Mouse (Mus musculus) Patski (cell line): ENCODE measurements at regions not wholly inside any gene's neighbourhood (a gene's known extent, or its start where the extent isn't known, plus 50 kb on each side); places are given as distances from the start of the nearest gene placed in this dataset.

Source experiments
- ATAC-seq: fragments of 100-300 bp; one replicate; pipeline ENCODE4 v1.8.0; 2021
- CTCF ChIA-PET: fragments of 350-600 bp; sonication (Branson Sonifier 250); formaldehyde crosslinking; loops from one replicate; lab custom pipeline; 2022; ENCODE audit warnings: inconsistent platforms; lab: Charles Lee
- POLR2A ChIA-PET: fragments of 350-600 bp; sonication (Branson Sonifier 250); formaldehyde crosslinking; loops from one replicate; lab custom pipeline; 2022; ENCODE audit warnings: antibody characterized with exemption, inconsistent platforms; lab: Charles Lee
- DNase-seq: peaks from one replicate; pipeline ENCODE4 v3.0.0-alpha.2; 2011; ENCODE audit warnings: low read depth, low spot score
- H3K27me3 ChIP-seq: fragments of 371-371 bp; one replicate; pipeline ENCODE4 v1.5.1; 2021
- CTCF ChIP-seq: fragments of 100-300 bp; IDR thresholded peaks from one replicate; pipeline ENCODE4 v1.5.1; 2021
- in situ Hi-C: fragments of 300-500 bp; cut with MboI; formaldehyde crosslinking; loops from 3 replicates; pipeline ENCODE4 v1.11.1; 2018; ENCODE audit warnings: low pct_unique_long_range_greater_than_20kb, mixed read lengths

DNA sequence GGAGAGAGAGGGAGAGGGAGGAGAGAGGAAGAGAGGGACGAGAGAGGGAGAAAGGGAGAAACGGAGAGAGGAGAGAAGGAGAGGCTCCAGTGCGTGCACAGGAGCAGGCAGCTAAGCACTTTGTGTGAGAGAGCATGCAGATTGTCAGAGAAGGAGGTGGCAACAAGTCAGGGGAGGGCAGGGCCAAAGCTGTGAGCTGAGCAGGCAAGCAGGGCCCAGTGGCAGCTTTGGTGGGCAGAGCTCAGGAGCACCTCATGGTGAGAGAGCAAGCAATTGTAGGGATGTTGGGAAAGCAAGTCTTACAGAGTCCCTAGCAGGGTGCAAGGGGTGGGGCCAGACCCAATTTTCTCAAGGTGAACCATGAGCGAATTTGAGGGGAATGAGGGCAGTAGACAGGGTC lies 234.3 kb upstream of the Hey2 start:
- in situ Hi-C loops = no loop called here
- no peak for TF ChIP-seq CTCF
- POLR2A ChIA-PET = no interaction called here
- peaks cover 8% of the 10 kb centered on the region for H3K27me3 ChIP-seq
- ATAC-seq (no peak), DNase-seq (no peak)
- CTCF ChIA-PET = no interaction called here

DNA sequence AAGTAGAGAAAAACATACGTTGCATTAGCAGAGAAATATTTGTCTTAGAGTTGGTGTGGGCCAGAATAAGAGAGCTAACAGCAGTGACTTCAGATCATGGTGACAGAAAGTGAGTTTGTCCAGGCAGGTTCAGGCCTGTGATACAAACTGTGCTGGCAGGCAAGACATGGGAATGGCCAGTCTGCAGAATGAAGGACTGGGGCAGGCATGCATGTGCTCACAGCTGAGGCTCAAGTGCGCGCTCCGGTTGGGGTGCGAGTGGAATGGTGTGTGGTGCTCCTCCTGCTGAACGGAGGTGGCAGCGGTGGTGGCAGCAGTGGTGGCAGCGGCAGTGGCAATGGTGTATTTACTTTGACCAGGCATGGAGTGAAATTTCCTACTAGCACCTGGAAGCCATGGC lies 233.8 kb upstream of the Hey2 start:
- H3K27me3 ChIP-seq = peaks cover 8% of the 10 kb centered on the region
- ATAC-seq = no peak
- CTCF ChIA-PET = no interaction called here
- no peak for TF ChIP-seq CTCF
- no peak for DNase-seq
- POLR2A ChIA-PET = no interaction called here
- in situ Hi-C loops = no loop called here

DNA sequence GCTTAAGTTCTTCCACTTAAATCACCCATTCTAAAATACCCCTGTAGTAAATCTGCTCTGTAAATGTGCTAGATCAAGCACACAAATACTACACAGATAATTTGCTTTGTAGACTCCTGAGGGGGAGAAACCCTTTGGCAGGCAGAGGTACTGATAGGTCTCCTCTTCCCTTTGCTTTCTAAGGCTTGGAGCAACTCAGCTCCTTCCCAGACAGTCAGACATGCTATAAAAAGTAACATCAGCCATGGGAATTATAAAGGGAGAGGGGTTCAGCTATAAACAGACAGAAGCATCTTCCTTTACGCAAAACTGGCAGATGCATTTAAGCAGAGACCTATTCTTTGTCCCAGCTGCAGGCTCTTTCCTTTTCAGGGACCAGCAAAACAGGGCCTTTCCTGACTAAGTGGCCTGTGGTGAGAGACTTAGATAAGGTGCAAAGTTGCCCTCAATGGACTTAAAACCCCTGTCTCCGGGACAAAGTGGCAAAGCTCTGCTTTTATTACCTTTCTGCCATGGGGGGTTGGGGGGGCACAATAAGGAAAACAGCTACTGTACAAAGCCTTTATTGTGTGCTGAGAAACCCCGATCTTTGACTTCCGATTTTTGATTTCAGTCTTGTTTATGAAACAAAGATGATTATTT lies 231.5 kb upstream of the Hey2 start:
- in situ Hi-C loops = no loop called here
- CTCF ChIA-PET = no interaction called here
- H3K27me3 ChIP-seq = peaks cover 8% of the 10 kb centered on the region
- no peak for DNase-seq
- no peak for ATAC-seq
- no peak for TF ChIP-seq CTCF
- POLR2A ChIA-PET = no interaction called here

DNA sequence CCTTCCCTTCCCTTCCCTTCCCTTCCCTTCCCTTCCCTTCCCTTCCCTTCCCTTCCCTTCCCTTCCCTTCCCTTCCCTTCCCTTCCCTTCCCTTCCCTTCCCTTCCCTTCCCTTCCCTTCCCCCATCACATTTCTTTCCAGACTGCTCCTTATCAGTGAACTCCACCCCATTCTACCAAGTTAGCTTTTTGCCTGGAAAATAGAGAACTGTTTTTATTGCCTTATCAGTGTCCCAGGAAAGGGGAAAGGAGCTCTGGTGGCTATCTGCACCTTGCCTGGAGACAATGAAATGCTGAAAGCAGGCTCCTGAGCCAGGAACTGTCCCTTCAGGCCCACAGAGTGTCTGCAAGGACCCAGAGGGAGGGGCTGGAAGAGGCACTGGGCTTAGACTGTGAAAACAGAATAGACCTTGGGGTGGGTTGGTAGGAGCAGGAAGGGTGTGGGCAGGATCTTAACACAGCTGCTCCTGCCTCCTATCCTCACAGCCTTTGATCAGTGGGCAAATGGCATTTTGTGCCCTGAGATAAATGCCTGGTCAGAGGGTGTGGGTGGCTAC lies 226.1 kb upstream of the Hey2 start:
- peaks cover 8% of the 10 kb centered on the region for H3K27me3 ChIP-seq
- DNase-seq (no peak), ATAC-seq (no peak)
- POLR2A ChIA-PET = interaction anchor here (0.7 kb wide), 1 partner anchor 89 kb away, joined by 3 read pairs; no protein-coding TSS in a partner anchor
- TF ChIP-seq CTCF = no peak
- in situ Hi-C loops = no loop called here
- CTCF ChIA-PET = no interaction called here

DNA sequence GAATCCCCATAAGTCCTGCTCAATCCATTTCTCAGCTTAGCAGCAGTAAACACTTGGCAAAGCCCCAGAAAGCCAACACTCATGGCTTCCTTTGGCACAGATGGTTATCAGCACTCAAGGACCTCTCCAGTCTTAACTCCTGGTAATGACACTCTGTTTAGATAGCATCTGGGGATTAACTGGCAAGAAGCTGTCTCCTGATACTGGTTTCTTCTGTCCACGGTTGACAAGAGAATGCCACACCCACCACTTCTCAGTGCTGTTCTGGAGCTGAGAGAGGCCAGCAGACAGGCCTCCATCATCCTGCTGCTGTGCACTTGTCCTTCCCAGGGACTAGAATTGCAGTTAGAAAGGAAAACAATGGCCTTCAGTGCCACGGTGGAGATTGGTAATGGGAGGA lies 220.1 kb upstream of the Hey2 start:
- CTCF ChIA-PET = no interaction called here

DNA sequence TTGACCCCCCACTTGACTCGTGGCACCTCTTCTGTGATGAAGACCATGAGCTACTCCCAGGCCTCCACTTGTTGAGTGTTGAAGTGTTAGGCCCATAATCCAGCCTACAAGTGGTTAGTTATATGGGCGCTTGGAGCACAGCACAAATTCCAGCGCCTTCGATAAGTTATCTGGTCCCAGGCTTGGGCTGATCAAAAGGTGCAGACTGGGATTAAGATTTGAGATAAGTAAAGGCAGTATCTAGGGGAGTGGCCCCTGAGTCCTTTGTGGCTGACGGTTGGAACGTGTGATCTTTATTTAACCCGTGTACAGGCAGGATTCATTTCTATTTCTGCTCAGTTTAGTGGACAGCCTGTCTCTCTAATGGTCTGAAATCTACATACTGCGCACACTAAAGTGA lies 210.7 kb upstream of the Hey2 start:
- no peak for TF ChIP-seq CTCF
- ChIA-PET POLR2A (no interaction called here), CTCF (no interaction called here)
- H3K27me3 ChIP-seq = no peaks in the 10 kb centered on the region
- DNase-seq = no peak
- in situ Hi-C loops = no loop called here
- no peak for ATAC-seq

More for the DNA sequence above, 220.1 kb upstream of the Hey2 start:
- in situ Hi-C loops = no loop called here
- TF ChIP-seq CTCF = no peak
- ATAC-seq (no peak), DNase-seq (no peak)
- H3K27me3 ChIP-seq = no peaks in the 10 kb centered on the region
- POLR2A ChIA-PET = no interaction called here

DNA sequence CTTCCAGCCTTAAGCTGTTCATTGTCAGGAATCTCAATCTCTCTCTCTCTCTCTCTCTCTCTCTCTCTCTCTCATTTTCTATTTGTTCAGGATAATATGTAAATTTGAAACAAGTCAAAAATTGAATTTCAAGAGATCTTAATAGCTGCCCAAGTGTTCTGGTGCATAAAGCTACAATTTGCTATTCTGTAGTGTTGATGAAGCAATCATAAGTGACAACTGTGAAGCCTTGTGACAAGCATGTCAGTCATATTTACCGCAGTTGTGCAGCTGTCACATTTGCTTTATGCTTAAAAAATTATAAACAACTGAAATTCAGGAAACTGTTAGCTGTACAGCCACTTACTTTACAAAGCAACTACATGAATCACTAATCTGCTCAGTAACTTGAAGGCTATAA lies 208.6 kb upstream of the Hey2 start:
- no peak for TF ChIP-seq CTCF
- ChIA-PET CTCF (no interaction called here), POLR2A (interaction anchor here (0.6 kb wide), 1 partner anchor 233 kb away, joined by 4 read pairs; no protein-coding TSS in a partner anchor)
- DNase-seq (no peak), ATAC-seq (no peak)
- H3K27me3 ChIP-seq = no peaks in the 10 kb centered on the region
- in situ Hi-C loops = no loop called here

DNA sequence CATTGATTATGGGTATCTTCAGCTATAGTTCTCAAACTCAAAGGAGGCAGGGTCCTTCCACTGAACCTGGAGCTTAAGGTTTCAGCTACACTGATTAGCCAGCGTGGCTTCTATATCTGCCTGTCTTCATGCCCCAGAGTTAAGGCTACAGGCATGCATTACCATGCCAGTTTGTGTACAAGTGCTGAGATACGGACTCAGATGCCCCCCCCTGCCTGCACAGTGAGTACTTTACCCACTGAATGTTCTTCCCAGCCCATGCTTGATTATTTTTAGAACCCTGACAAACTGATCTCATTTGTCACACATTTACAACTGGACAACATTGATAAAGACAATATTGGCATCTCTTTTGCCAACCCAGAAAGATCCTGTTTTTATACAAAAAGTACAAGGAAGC lies 206.8 kb upstream of the Hey2 start:
- no peak for ATAC-seq
- H3K27me3 ChIP-seq = no peaks in the 10 kb centered on the region
- ChIA-PET CTCF (no interaction called here), POLR2A (no interaction called here)
- in situ Hi-C loops = no loop called here
- no peak for TF ChIP-seq CTCF
- DNase-seq = no peak

DNA sequence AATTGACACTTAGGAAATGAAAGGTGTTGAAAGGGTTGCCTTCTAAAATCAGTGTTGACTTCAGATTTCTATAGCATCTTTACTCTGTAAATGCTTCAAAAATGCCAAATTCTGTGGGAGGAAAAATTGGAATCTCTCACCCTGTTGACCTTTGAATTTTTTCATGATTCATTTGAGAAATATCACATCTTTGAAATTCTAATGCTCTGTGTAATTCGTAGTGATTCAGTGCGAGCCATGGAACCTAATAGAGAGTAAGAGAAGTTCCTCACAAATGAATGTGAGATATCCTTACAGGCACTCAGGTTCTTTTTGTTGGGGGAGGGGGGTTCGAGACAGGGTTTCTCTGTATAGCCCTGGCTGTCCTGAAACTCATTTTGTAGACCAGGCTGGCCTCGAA lies 193.0 kb upstream of the Hey2 start:
- CTCF ChIA-PET = no interaction called here
- H3K27me3 ChIP-seq = no peaks in the 10 kb centered on the region
- POLR2A ChIA-PET = no interaction called here
- ATAC-seq = no peak
- DNase-seq = no peak
- in situ Hi-C loops = no loop called here
- no peak for TF ChIP-seq CTCF

DNA sequence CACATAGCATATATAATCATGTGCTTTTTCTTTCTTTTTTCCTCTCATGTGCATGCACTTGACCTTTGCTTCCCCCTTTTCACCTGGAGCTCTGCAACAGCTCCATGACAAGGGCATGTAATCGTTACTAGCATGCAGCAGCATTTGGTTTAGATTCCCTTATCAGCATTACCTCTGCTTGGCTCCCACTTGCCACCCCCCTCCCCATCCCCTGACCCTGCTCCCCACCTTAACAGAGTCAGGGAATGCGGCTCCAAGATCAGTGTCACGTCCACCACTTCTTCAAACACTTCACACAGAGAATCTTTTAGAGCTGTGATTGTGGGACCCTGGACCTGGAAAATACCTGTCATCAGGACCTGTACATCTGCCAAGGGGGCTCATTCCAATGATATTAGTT lies 192.2 kb upstream of the Hey2 start:
- CTCF ChIA-PET = no interaction called here
- in situ Hi-C loops = no loop called here
- POLR2A ChIA-PET = no interaction called here

DNA sequence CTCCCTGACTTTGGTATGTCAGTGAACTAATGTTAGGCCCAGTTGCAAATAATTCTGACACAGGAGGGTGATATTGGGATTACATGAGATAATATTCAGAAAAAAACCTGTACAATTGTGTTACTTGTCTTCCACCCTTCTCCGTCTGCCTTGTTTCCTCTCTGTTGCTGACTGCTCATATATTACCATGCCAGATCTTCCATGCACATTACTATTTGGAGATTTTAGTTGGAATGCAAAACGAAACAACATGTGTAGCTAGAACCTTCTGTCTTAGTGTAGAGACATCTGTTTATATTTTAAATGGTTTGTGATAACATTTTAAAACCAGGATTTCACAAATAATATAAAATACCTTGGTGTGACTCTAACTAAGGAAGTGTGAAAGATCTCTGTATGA lies 188.1 kb upstream of the Hey2 start:
- POLR2A ChIA-PET = no interaction called here
- in situ Hi-C loops = no loop called here
- no peak for ATAC-seq
- no peak for DNase-seq
- no peaks in the 10 kb centered on the region for H3K27me3 ChIP-seq
- CTCF ChIA-PET = no interaction called here
- TF ChIP-seq CTCF = no peak

More for the DNA sequence above, 192.2 kb upstream of the Hey2 start:
- DNase-seq (no peak), ATAC-seq (no peak)
- H3K27me3 ChIP-seq = no peaks in the 10 kb centered on the region
- no peak for TF ChIP-seq CTCF

DNA sequence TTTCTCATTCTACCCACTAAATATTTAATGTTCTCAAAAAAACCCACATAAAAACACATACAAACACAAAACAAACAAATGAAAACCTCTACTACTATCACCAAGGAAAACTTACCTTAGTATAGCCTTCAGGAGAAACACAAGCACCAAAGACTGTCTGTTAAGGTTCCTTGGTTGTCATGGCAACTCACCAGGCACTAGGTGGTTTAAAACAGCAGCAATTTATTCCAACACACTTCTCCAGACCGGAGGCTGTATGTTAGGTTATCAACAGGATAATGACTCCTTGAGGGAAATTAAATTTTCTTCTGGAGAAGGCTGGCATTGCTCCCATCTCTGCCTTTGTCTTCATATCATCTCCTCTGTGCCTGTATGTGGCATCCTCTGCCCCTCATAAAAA lies 183.8 kb upstream of the Hey2 start:
- in situ Hi-C loops = no loop called here
- H3K27me3 ChIP-seq = no peaks in the 10 kb centered on the region
- ChIA-PET CTCF (no interaction called here), POLR2A (no interaction called here)
- no peak for DNase-seq
- no peak for TF ChIP-seq CTCF
- no peak for ATAC-seq
